Mouse (Mus musculus): ENCODE results near the gene Gimd1. TPM values are rescaled to one million over a fixed set of nuclear protein-coding genes. Genes with fewer than 3 reads are reported as not detected.

Gimd1 gene
- total RNA-seq, 1 experiment from 2014 or later, result 1.0 TPM

Other genes with a start within 250 kb of the Gimd1 start
- gene Tbck, start 54.3 kb downstream of the Gimd1 start, total RNA-seq (2021), result 19.0 and 21.7 TPM in 2 replicates
- 48.2 and 61.5 TPM in 2 replicates for gene Aimp1, start 54.5 kb downstream of the Gimd1 start, total RNA-seq (2021)